Mouse (Mus musculus): Measurements from ENCODE around the gene Olfr800. TPM values are rescaled to one million over a fixed set of nuclear protein-coding genes. Genes with fewer than 3 reads are reported as not detected.

Olfr800 gene
- polyA plus RNA-seq (2012; rRNA removed): not detected in 2 replicates

DNA sequence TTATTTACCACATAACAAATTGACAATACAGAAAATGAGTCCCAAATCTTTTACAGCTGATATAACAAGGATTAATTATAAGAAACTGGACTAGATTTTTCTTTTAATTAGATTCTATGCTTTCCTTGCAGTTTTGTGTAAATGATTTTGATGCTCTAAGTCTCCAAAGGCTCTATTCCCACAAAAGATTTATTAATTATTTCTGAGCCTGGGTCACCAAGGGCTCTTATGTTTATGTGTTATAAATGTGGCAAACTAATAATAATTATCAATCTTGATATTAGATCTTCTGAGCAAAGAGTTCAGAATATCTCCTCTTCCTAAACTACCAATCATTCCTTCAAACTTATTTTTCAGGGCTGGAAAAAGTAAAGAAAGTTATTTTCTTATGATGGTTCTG, at the start of gene Olfr800:
TSS of gene Olfr800 (plus strand) at position 301 of the 400 bp plus-strand sequence.
- H3K4me3 ChIP-seq (replicated peaks; ENCODE audit: extremely low read depth, low read depth, low read length): no peak within 1 kb of the TSS
- TF ChIP-seq CTCF (IDR thresholded peaks at IDR 0.05; ENCODE audit: insufficient read depth, low read length): no peak
- no peak for TF ChIP-seq POLR2A (IDR thresholded peaks at IDR 0.05; ENCODE audit: borderline replicate concordance, extremely low read depth, low read depth, low read length)
- H3K4me1 ChIP-seq (ENCODE audit: control insufficient read depth, insufficient read depth, low read length): no peaks in the 10 kb centered on the region
- DNase-seq: no peak

DNA sequence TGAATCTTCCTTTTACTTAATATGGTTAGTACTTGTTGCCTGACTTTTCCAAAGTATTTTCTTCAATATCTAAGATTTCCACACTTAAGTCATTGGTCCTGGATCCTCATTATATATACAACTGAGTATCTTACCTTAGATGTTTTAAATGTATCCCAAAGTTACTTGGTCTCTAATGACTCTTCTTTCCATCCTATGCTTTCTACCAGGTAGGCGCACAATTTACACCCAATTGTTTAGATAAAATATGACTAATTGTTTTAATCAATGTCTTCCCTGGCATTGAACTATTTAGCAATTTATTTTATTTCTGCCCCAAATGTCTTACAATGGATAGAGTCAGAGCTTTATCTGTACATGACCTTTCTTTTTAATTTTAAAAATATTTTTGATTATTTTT, 45.0 kb upstream of the Olfr800 start, which contains the start of gene Olfr796:
TSS of gene Olfr796 (minus strand) at position 101 of the 400 bp plus-strand sequence.
- DNase-seq: no peak
- Histone ChIP-seq H3K4me1 (ENCODE audit: control insufficient read depth, insufficient read depth, low read length) (no peaks in the 10 kb centered on the region), H3K4me3 (replicated peaks; ENCODE audit: extremely low read depth, low read depth, low read length) (no peak within 1 kb of the TSS)
- TF ChIP-seq CTCF (IDR thresholded peaks at IDR 0.05; ENCODE audit: insufficient read depth, low read length): no peak
- no peak for TF ChIP-seq POLR2A (IDR thresholded peaks at IDR 0.05; ENCODE audit: borderline replicate concordance, extremely low read depth, low read depth, low read length)
- WGBS: 91% methylated on average over 1 of the region's 1 CpGs

DNA sequence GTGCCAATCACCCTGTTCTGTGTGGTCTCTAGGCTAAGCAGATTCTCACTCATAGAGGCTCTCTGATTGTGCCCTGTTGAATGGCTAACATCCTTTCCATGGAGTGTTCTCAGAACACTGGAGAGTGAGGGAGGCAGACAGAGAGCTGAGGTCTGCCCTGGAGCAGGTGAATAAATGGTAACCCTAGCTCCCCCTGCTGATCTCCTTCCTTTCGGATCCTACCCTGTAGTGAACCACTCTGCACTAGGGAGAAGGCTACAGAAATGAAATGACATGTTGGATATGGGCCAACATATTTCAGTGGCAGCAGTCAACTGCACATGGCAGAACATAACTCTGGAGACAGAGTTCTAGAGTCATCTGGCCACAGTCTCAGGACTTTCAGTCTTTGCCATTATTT, 35.8 kb upstream of the Olfr800 start:
- Histone ChIP-seq H3K4me1 (ENCODE audit: control insufficient read depth, insufficient read depth, low read length) (no peaks in the 10 kb centered on the region), H3K4me3 (replicated peaks; ENCODE audit: extremely low read depth, low read depth, low read length) (no peak overlapping the region)
- no peak for DNase-seq
- 19% methylated on average over 1 of the region's 1 CpGs for WGBS
- no peak for TF ChIP-seq CTCF (IDR thresholded peaks at IDR 0.05; ENCODE audit: insufficient read depth, low read length)
- TF ChIP-seq POLR2A (IDR thresholded peaks at IDR 0.05; ENCODE audit: borderline replicate concordance, extremely low read depth, low read depth, low read length): no peak

DNA sequence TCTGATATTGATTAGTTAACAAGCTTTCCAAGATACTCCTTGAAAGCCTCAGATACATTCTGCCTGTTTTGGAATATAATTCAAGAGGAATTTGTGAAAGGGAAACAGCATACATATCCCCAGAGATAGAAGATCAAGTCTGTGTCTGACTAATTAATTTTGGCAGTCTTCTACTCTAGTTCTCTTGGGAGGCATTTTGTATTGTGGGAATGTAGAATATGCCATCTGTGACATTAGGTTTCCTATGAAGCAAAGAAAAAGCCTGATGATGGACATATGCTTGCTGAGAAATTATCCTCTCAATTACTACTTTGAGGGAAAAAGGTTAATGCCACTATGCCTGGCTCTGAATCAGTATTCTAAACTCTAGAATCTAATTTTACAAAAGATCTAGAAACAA, 34.2 kb upstream of the Olfr800 start:
- TF ChIP-seq POLR2A (IDR thresholded peaks at IDR 0.05; ENCODE audit: borderline replicate concordance, extremely low read depth, low read depth, low read length): no peak
- no peak for TF ChIP-seq CTCF (IDR thresholded peaks at IDR 0.05; ENCODE audit: insufficient read depth, low read length)
- Histone ChIP-seq H3K4me3 (replicated peaks; ENCODE audit: extremely low read depth, low read depth, low read length) (no peak overlapping the region), H3K4me1 (ENCODE audit: control insufficient read depth, insufficient read depth, low read length) (no peaks in the 10 kb centered on the region)
- no peak for DNase-seq

- WGBS: 70% methylated on average over 1 of the region's 1 CpGs
Measured at GRCm38 (mm10) chr10:129627834-129628233, 29.7 kb upstream of the Olfr800 start, which contains the start of gene Olfr798. Gene Olfr798, minus strand, starts transcription at chr10:129627934.

DNA sequence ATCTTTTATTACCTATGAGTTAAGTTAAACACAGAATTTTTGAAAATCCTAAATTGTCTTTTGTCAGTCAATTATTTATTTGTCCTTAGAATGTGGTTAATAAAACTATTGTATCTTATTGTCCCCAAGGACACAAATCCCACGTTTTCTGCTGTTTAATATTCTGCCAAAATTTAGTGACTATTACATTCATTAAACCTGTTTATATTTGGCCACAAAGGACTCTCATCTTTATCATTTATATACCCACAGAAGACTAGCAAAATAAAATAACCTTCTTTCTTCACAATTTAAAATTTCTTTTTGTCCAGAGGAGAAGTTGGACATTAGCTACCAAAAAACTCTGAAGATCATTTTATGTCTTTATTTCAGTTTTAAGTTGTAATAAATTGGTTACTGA, 20.3 kb upstream of the Olfr800 start, which contains the start of gene Olfr799:
TSS of gene Olfr799 (plus strand) at position 301 of the 400 bp plus-strand sequence.
- no peak for DNase-seq
- H3K4me1 ChIP-seq (ENCODE audit: control insufficient read depth, insufficient read depth, low read length): no peaks in the 10 kb centered on the region
- 12% methylated on average over 1 of the region's 1 CpGs for WGBS
- no peak within 1 kb of the TSS for H3K4me3 ChIP-seq (replicated peaks; ENCODE audit: extremely low read depth, low read depth, low read length)
- TF ChIP-seq POLR2A (IDR thresholded peaks at IDR 0.05; ENCODE audit: borderline replicate concordance, extremely low read depth, low read depth, low read length) (no peak), CTCF (IDR thresholded peaks at IDR 0.05; ENCODE audit: insufficient read depth, low read length) (no peak)

More at GRCm38 (mm10) chr10:129627834-129628233, 29.7 kb upstream of the Olfr800 start, which contains the start of gene Olfr798:
- TF ChIP-seq CTCF (IDR thresholded peaks at IDR 0.05; ENCODE audit: insufficient read depth, low read length) (no peak), POLR2A (IDR thresholded peaks at IDR 0.05; ENCODE audit: borderline replicate concordance, extremely low read depth, low read depth, low read length) (no peak)
- DNase-seq: no peak
- H3K4me3 ChIP-seq (replicated peaks; ENCODE audit: extremely low read depth, low read depth, low read length): no peak within 1 kb of the TSS
- no peaks in the 10 kb centered on the region for H3K4me1 ChIP-seq (ENCODE audit: control insufficient read depth, insufficient read depth, low read length)

GRCm38 (mm10) chr10:129651763-129652162, 5.7 kb upstream of the Olfr800 start:
- H3K4me1 ChIP-seq (ENCODE audit: control insufficient read depth, insufficient read depth, low read length): no peaks in the 10 kb centered on the region
- no peak for TF ChIP-seq CTCF (IDR thresholded peaks at IDR 0.05; ENCODE audit: insufficient read depth, low read length)
- no peak for TF ChIP-seq POLR2A (IDR thresholded peaks at IDR 0.05; ENCODE audit: borderline replicate concordance, extremely low read depth, low read depth, low read length)
- no peak overlapping the region for H3K4me3 ChIP-seq (replicated peaks; ENCODE audit: extremely low read depth, low read depth, low read length)
- 87% methylated on average over 1 of the region's 1 CpGs for WGBS
- DNase-seq: no peak

DNA sequence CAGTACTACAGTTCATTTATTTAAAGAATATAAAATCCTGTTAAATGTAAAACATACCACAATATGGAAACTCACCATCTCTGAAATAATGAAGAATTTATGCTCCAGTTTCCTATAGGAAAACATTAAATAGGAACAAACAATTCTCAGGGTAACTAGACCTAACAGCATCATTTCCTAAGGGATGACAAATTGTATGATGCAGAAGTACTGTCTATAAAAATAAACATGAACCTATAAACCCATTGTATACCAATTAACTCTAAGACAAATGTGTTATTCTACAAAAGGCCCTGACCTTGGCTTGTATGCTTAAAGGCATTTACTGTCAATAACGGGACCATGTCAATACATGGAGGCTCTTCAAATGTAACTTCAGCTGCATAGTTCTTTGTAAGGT, 16.3 kb downstream of the Olfr800 start, which contains the start of gene Olfr801:
TSS of gene Olfr801 (minus strand) at position 101 of the 400 bp plus-strand sequence.
- no peak for DNase-seq
- no peak for TF ChIP-seq POLR2A (IDR thresholded peaks at IDR 0.05; ENCODE audit: borderline replicate concordance, extremely low read depth, low read depth, low read length)
- no peak for TF ChIP-seq CTCF (IDR thresholded peaks at IDR 0.05; ENCODE audit: insufficient read depth, low read length)
- no peaks in the 10 kb centered on the region for H3K4me1 ChIP-seq (ENCODE audit: control insufficient read depth, insufficient read depth, low read length)
- H3K4me3 ChIP-seq (replicated peaks; ENCODE audit: extremely low read depth, low read depth, low read length): no peak within 1 kb of the TSS
- 59% methylated on average over 1 of the region's 1 CpGs for WGBS

- H3K4me1 ChIP-seq (ENCODE audit: control insufficient read depth, insufficient read depth, low read length): no peaks in the 10 kb centered on the region
- no peak within 1 kb of the TSS for H3K4me3 ChIP-seq (replicated peaks; ENCODE audit: extremely low read depth, low read depth, low read length)
- TF ChIP-seq CTCF (IDR thresholded peaks at IDR 0.05; ENCODE audit: insufficient read depth, low read length): no peak
- TF ChIP-seq POLR2A (IDR thresholded peaks at IDR 0.05; ENCODE audit: borderline replicate concordance, extremely low read depth, low read depth, low read length): no peak
- no peak for DNase-seq
- WGBS: 41% methylated on average over 1 of the region's 1 CpGs
Measured at GRCm38 (mm10) chr10:129688069-129688468, 30.6 kb downstream of the Olfr800 start, which contains the start of gene Olfr802. Gene Olfr802, minus strand, starts transcription at chr10:129688169.

GRCm38 (mm10) chr10:129694186-129694585, 36.7 kb downstream of the Olfr800 start, which contains the start of gene Olfr803:
Gene Olfr803, minus strand, starts transcription at chr10:129694286.
- no peak for DNase-seq
- Histone ChIP-seq H3K4me3 (replicated peaks; ENCODE audit: extremely low read depth, low read depth, low read length) (no peak within 1 kb of the TSS), H3K4me1 (ENCODE audit: control insufficient read depth, insufficient read depth, low read length) (no peaks in the 10 kb centered on the region)
- WGBS: 61% methylated on average over 2 of the region's 2 CpGs
- TF ChIP-seq POLR2A (IDR thresholded peaks at IDR 0.05; ENCODE audit: borderline replicate concordance, extremely low read depth, low read depth, low read length) (no peak), CTCF (IDR thresholded peaks at IDR 0.05; ENCODE audit: insufficient read depth, low read length) (no peak)
